Mouse (Mus musculus) olfactory bulb, adult 2 months (tissue): Measurements from ENCODE around the gene Sh2b3.

Source experiments
- CTCF ChIP-seq: fragments of 200-500 bp; IDR thresholded peaks from 2 replicates; pipeline ENCODE4 v1.5.1; 2012; ENCODE audit warnings: low read depth, mild to moderate bottlenecking, low read length, moderate library complexity; ENCODE audit not compliant: insufficient read depth
- POLR2A ChIP-seq: fragments of 200-500 bp; IDR thresholded peaks from 2 replicates; pipeline ENCODE4 v1.6.1; 2012; ENCODE audit warnings: mild to moderate bottlenecking, low read depth, low read length, moderate library complexity; ENCODE audit not compliant: insufficient read depth

GRCm38 (mm10) chr5:121834241-121834606, 3.2 kb downstream of the Sh2b3 start:
- TF ChIP-seq CTCF (no peak), POLR2A (no peak)
